17 mouse cellular contexts compared by ENCODE assay signal in genomic region chr4:39815620-39816019, GRCm38 (mm10).
"Had no signal": no experiment of that assay in that cellular context is flagged by ENCODE, and none has a peak within 500 bp of the region (broad histone marks: within the 10 kb centered on the region; RNA-seq: fewer than 3 reads in every experiment).

No protein-coding gene starts in this region.

- H3K27ac ChIP-seq: lung, embryonic 15.5 days; macrophage; midbrain, embryonic 13.5 days; midbrain, embryonic 15.5 days; neural tube, embryonic 12.5 days; stomach, embryonic 15.5 days; stomach, postnatal 0 days had no signal

- H3K9ac ChIP-seq: liver, postnatal 0 days; lung, embryonic 15.5 days; midbrain, embryonic 13.5 days; midbrain, embryonic 15.5 days; neural tube, embryonic 12.5 days; stomach, embryonic 15.5 days had no signal

- ATAC-seq: liver, postnatal 0 days; lung, postnatal 0 days; midbrain, embryonic 13.5 days; midbrain, embryonic 15.5 days had no signal

- H3K4me1 ChIP-seq: lung, embryonic 15.5 days; megakaryocyte, embryonic 14.5 days; neural tube, embryonic 12.5 days; stomach, embryonic 15.5 days had no signal

- H3K4me3 ChIP-seq: lung, embryonic 15.5 days; megakaryocyte, embryonic 14.5 days; midbrain, embryonic 13.5 days; midbrain, embryonic 15.5 days; neural tube, embryonic 12.5 days; stomach, embryonic 15.5 days had no signal

- H3K4me2 ChIP-seq: lung, embryonic 15.5 days; midbrain, embryonic 11.5 days; midbrain, embryonic 13.5 days; midbrain, embryonic 15.5 days; neural tube, embryonic 12.5 days; stomach, embryonic 15.5 days had no signal

- H3K36me3 ChIP-seq: lung, embryonic 15.5 days; midbrain, embryonic 13.5 days; midbrain, embryonic 15.5 days; neural tube, embryonic 12.5 days; stomach, embryonic 15.5 days had no signal

- DNase-seq: liver, postnatal 0 days; lung, adult 2 months; lung, postnatal 14 days; lung, postnatal 36 days; right cerebral cortex, postnatal 14 days; thymus, adult 2 months; thymus, postnatal 25 days had no signal

- H3K27me3 ChIP-seq: lung, embryonic 15.5 days; megakaryocyte, embryonic 14.5 days; midbrain, embryonic 13.5 days; midbrain, embryonic 15.5 days; neural tube, embryonic 12.5 days; stomach, embryonic 15.5 days had no signal

- H3K9me3 ChIP-seq: lung, embryonic 15.5 days; midbrain, embryonic 13.5 days; midbrain, embryonic 15.5 days; neural tube, embryonic 12.5 days; stomach, embryonic 15.5 days had no signal
